Mouse (Mus musculus): Measurements from ENCODE around the gene Chrna7. TPM values are rescaled to one million over a fixed set of nuclear protein-coding genes. Genes with fewer than 3 reads are reported as not detected.

Gene Chrna7
- under 1 TPM; 0.07 to 0.18 TPM for polyA plus RNA-seq (2017; shearing (Covaris generic))

DNA sequence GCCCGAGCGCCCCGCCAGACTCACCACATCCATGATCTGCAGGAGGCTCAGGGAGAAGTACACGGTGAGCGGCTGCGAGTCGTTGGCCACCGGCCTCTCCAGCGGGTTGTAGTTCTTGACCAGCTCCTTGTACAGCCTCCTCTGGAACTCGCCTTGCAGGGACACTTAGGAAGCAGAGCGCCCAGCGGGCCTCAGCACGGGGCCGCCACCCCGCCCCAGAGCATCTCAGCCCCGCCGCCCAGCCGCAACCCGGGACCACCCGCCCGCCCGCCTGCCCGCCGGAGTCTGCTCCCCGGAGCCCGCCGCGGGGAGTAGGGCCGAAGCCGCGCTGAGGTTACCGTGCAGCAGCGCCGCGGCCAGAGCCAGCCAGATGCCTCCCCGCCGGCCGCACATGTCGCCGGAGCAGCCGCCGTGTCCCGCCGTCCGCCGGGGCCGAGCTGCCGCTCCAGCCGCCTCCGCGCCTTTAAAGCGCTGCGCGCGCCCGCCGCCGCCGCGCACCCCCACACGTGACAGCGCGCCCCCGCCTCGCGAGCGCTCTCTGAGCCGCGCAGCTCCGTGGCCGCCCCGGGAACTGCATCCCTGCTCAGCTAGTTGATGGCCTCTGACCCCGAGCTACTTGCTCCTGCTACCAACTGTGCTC, at the start of gene Chrna7:
Gene Chrna7 (minus strand): TSS at position 486 of the 640 bp plus-strand sequence.

Other genes starting within 250 kb of the Chrna7 start
- gene Otud7a, start 232.2 kb upstream of the Chrna7 start, polyA plus RNA-seq (2017; shearing (Covaris generic)) = under 1 TPM in 1 of 2 experiments, not detected in 1; 0.54 TPM